Mouse (Mus musculus): Measurements from ENCODE around the gene Ahcy. TPM values are rescaled to one million over a fixed set of nuclear protein-coding genes. Genes with fewer than 3 reads are reported as not detected.
"Not testable (repeated sequence)": the region's sequence is repeated elsewhere in the genome, so short reads cannot be mapped to it uniquely, and the experiment has no call there.

The Ahcy gene
- polyA plus RNA-seq, 1 experiment = 73.0 TPM

DNA sequence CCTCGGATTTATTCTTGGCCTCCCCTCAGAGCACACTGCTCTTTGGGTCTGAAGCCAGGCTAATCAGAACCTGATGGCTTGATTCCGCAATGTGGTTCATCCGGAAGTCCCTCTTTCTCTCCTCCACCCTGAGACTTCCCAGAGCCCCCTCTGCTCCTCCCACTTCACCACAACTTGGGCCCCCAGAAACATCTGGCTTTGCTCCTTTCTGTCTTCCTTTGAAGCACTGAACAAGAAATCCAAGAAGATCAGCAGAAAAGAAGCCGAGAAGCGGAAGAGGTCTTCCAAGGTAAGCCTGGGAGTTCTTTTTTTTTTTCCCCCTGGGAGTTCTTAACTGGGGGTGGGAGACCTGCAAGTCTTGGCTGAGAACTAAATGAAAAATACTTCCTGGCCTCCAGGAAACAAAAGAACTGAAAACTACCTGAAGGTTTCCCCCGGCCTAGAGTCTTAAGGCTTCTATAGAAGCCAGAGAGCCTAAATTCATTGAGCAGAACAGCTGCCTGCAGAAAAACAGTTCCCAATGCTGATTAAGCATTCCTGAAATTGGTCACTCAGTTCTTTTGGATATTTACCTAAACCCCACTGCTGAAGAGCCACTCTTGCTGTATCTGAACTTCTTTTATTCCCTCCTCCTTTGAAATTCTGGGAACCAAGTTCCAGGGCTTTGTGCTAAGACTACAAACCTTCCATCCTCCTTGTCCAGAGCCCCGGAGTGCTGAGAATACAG, 26.7 kb downstream of the Ahcy start:
- DNase-seq (ENCODE audit: low read depth) = peak; percentile 5
- TF ChIP-seq POLR2A (IDR thresholded peaks at IDR 0.05; ENCODE audit: borderline replicate concordance, extremely low read depth, insufficient read depth, insufficient read length, poor library complexity, severe bottlenecking) = no peak
- TF ChIP-seq CTCF (IDR thresholded peaks at IDR 0.05; ENCODE audit: borderline replicate concordance, extremely low read depth, insufficient read depth, insufficient read length) = no peak

GRCm38 (mm10) chr2:155046803-155047202, 27.5 kb downstream of the Ahcy start:
- no peak for DNase-seq (ENCODE audit: low read depth)
- TF ChIP-seq POLR2A (IDR thresholded peaks at IDR 0.05; ENCODE audit: borderline replicate concordance, extremely low read depth, insufficient read depth, insufficient read length, poor library complexity, severe bottlenecking) (no peak), CTCF (IDR thresholded peaks at IDR 0.05; ENCODE audit: borderline replicate concordance, extremely low read depth, insufficient read depth, insufficient read length) (no peak)

DNA sequence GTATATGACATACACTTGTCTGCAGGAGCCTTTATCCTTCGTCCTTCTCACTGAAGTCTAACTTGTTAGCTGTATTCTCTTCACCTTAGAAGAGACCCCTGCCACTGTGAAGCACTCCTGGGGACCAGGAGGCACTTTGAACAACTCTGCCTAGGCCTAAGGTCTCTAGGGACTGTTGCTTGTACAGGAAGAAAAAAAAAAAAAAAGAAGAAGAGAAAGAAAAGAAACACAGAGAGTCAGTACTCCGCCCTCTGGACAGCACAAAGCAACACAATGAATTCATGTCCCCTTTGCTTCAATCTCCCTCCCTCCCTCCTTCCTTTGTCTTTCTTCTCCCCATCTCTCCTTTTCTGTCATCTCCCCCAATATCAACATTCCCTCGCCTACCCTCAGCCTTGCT, 29.2 kb downstream of the Ahcy start:
- TF ChIP-seq POLR2A (IDR thresholded peaks at IDR 0.05; ENCODE audit: borderline replicate concordance, extremely low read depth, insufficient read depth, insufficient read length, poor library complexity, severe bottlenecking) (no peak), CTCF (IDR thresholded peaks at IDR 0.05; ENCODE audit: borderline replicate concordance, extremely low read depth, insufficient read depth, insufficient read length) (no peak)
- DNase-seq (ENCODE audit: low read depth) = no peak

DNA sequence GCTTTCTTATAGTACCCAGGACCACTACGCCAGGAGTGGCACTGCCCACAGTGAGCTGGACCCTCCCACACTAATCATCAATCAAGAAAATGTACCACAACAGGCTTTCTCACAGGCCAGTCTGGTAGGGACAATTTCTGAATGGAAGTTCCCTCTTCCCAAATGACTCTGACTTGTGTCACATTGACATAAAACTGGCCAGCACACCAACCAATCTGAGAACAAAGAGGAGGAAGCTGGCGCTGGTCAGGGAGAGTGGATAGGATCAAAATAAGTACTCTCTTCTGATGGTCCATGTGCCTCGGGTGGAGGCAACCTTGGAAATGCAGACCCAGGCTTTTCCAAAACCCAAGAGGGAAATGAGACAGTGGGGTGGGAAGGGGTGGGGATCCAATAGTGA, 29.8 kb downstream of the Ahcy start:
- DNase-seq (ENCODE audit: low read depth) = no peak

DNA sequence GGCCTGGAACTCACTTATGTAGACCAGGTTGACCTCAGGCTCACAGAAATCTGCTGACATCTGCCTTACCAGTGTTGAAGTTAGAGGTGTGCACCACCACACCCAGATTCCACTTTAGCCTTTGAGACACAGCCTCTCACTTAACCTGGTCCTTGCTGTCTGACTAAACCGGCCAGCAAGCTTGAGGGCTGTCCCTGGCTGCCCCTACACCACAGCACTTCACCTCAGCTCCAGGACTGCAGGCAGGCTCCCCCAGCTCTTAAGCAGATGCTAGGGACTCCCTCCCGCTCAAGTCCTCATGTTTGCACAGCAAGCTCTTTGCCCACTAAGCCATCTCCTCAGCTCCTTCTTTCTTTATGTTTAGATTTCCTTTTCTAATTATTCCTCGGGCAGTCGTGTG, 34.3 kb downstream of the Ahcy start:
- no peak for DNase-seq (ENCODE audit: low read depth)
- TF ChIP-seq CTCF (IDR thresholded peaks at IDR 0.05; ENCODE audit: borderline replicate concordance, extremely low read depth, insufficient read depth, insufficient read length) (no peak), POLR2A (IDR thresholded peaks at IDR 0.05; ENCODE audit: borderline replicate concordance, extremely low read depth, insufficient read depth, insufficient read length, poor library complexity, severe bottlenecking) (no peak)

More for the DNA sequence above, 29.8 kb downstream of the Ahcy start:
- TF ChIP-seq CTCF (IDR thresholded peaks at IDR 0.05; ENCODE audit: borderline replicate concordance, extremely low read depth, insufficient read depth, insufficient read length) (no peak), POLR2A (IDR thresholded peaks at IDR 0.05; ENCODE audit: borderline replicate concordance, extremely low read depth, insufficient read depth, insufficient read length, poor library complexity, severe bottlenecking) (no peak)

DNA sequence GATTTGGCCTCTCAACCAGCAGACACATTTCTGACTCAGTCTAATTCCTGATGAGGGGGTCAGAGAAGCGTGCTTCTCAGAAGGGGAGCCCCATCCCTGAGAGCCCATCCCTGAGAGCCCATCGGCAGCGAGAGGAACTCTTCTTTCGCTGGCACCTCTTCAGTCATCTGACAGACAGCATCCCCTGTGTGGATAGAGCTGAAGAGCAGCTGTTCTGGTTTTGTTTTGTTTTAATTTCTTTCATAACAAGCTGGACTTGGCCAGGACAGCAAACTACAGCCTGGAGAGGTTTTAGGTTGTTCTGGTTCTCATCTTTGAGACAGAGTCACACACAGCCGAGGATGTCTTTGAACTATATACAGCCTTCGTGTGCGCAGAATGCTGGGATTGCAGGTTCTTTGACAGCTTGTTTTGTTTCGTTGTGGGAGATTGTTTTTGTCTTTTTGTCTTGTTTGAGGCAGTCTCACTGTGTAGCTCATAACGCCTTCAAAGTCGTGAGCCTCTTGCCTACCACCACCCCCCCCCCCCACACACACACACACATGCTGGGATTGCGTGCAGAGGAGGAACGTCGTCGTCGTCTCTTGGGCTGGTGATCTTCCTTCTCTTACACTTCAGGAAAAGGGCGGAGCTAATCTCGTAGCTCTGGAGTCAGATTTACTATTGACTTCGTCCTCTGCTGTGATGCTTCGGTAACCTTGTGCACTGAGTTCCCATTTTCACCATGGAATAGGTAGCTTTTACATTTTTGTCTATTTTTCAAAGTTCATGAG, 41.2 kb downstream of the Ahcy start:
- TF ChIP-seq POLR2A (IDR thresholded peaks at IDR 0.05; ENCODE audit: borderline replicate concordance, extremely low read depth, insufficient read depth, insufficient read length, poor library complexity, severe bottlenecking) = no peak
- DNase-seq (ENCODE audit: low read depth) = no peak

GRCm38 (mm10) chr2:155030831-155031230, 43.5 kb downstream of the Ahcy start:
- no peak for DNase-seq (ENCODE audit: low read depth)
- TF ChIP-seq POLR2A (IDR thresholded peaks at IDR 0.05; ENCODE audit: borderline replicate concordance, extremely low read depth, insufficient read depth, insufficient read length, poor library complexity, severe bottlenecking) = no peak
- no peak for TF ChIP-seq CTCF (IDR thresholded peaks at IDR 0.05; ENCODE audit: borderline replicate concordance, extremely low read depth, insufficient read depth, insufficient read length)

- DNase-seq (ENCODE audit: low read depth) = not testable (repeated sequence)
Measured at GRCm38 (mm10) chr2:155020247-155020826, 54.0 kb downstream of the Ahcy start.

GRCm38 (mm10) chr2:155019673-155020072, 54.6 kb downstream of the Ahcy start:
- peak; percentile 96 for DNase-seq (ENCODE audit: low read depth)
- peak; percentile 24; the same call in 1 of the 2 replicates for TF ChIP-seq POLR2A (IDR thresholded peaks at IDR 0.05; ENCODE audit: borderline replicate concordance, extremely low read depth, insufficient read depth, insufficient read length, poor library complexity, severe bottlenecking)
- peak; percentile 66 for TF ChIP-seq CTCF (IDR thresholded peaks at IDR 0.05; ENCODE audit: borderline replicate concordance, extremely low read depth, insufficient read depth, insufficient read length)

GRCm38 (mm10) chr2:155018762-155019641, 55.3 kb downstream of the Ahcy start:
- peak; percentile 94 for DNase-seq (ENCODE audit: low read depth)
- peak; percentile 42; the same call in 1 of the 2 replicates for TF ChIP-seq POLR2A (IDR thresholded peaks at IDR 0.05; ENCODE audit: borderline replicate concordance, extremely low read depth, insufficient read depth, insufficient read length, poor library complexity, severe bottlenecking)
- TF ChIP-seq CTCF (IDR thresholded peaks at IDR 0.05; ENCODE audit: borderline replicate concordance, extremely low read depth, insufficient read depth, insufficient read length) = no peak

- DNase-seq (ENCODE audit: low read depth) = peak; percentile 7
Measured at GRCm38 (mm10) chr2:155018251-155018755, 56.0 kb downstream of the Ahcy start, which contains the start of gene Gm14226. Gm14226 (plus strand) TSS chr2:155018266.

DNA sequence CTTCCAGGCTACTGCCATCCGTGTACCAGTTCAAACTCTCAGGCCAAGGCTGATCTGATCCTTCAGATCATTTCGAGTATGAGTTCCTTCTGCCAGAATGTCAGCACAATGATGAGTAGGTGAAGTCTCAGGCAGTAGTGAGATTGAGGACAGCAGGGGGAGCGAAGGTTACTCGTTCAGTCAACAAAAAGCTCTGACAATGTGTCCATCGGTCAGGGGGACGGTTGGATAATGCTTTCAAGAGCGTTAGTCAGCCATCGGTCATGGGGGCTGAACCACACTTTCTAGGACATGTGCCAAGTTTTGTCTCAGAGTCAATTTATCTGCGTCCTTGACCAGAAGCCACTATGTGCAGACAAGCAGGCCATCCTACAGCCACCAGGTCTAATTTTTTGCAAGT, 57.5 kb downstream of the Ahcy start:
- DNase-seq (ENCODE audit: low read depth) = not testable (repeated sequence)

Measured in brain, embryonic 14.5 days (tissue).